Mouse (Mus musculus) granulocyte monocyte progenitor cell, adult 5-6 weeks (primary cell): ENCODE measurements at regions not wholly inside any gene's neighbourhood (a gene's known extent, or its start where the extent isn't known, plus 50 kb on each side); places are given as distances from the start of the nearest gene placed in this dataset.
A peak's percentile ranks its signal among the peaks of the same experiment; 100 is the strongest.

ENCODE experiments used
- ATAC-seq: replicated peaks from 2 replicates; pipeline ENCODE4 v1.8.0; 2016; ENCODE audit warnings: mild to moderate bottlenecking, moderate TSS enrichment, inconsistent platforms; ENCODE audit not compliant: poor library complexity, severe bottlenecking

- no peak for ATAC-seq
Observed at GRCm38 (mm10) chr9:94016747-94017487, 521.0 kb downstream of the 1190002N15Rik start.

DNA sequence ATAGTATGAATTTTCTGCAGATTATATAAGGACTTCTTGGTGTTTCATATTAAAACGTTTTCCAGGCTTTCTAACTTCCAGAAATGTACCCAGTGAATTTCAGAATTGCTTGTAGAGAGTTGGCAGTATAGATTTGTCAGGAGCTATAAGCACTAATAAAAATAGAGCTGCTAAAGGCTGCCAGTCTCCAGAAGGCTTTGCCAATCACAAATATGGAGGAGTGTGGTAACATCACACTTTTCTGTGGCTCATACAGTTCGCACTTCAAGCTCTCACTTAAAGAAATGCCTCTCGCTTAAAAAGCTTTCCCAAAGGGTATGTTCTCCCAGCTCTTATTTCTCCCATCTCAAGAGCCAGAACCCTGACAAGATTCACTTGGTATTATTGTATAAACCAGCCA lies 545.7 kb downstream of the 1190002N15Rik start:
- ATAC-seq: no peak

GRCm38 (mm10) chr9:93991141-93991540 lies 546.7 kb downstream of the 1190002N15Rik start:
- ATAC-seq: no peak

- no peak for ATAC-seq
Observed at GRCm38 (mm10) chr9:93981136-93981535, 556.7 kb downstream of the 1190002N15Rik start.

- ATAC-seq: no peak
Observed at GRCm38 (mm10) chr9:93969691-93970284, 568.1 kb downstream of the 1190002N15Rik start.

DNA sequence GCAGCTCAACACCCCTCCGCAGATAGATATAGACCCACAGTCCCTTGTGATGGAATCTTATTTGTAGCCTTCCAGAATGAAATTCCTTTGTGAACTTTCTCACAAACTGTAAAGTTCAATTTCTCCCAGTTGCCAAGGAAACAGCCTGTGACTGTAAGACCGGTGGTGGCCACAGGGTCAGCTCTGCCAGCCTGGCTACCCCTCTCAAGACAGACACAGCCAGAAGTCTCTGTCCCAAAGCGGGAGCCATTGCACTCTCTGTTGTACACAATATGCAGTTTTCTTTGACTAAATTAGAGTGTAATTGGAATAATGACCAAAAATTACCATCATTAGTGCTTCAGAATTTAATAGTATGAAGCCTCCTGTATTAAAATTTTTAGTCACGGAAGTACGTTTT lies 568.8 kb downstream of the 1190002N15Rik start:
- no peak for ATAC-seq

DNA sequence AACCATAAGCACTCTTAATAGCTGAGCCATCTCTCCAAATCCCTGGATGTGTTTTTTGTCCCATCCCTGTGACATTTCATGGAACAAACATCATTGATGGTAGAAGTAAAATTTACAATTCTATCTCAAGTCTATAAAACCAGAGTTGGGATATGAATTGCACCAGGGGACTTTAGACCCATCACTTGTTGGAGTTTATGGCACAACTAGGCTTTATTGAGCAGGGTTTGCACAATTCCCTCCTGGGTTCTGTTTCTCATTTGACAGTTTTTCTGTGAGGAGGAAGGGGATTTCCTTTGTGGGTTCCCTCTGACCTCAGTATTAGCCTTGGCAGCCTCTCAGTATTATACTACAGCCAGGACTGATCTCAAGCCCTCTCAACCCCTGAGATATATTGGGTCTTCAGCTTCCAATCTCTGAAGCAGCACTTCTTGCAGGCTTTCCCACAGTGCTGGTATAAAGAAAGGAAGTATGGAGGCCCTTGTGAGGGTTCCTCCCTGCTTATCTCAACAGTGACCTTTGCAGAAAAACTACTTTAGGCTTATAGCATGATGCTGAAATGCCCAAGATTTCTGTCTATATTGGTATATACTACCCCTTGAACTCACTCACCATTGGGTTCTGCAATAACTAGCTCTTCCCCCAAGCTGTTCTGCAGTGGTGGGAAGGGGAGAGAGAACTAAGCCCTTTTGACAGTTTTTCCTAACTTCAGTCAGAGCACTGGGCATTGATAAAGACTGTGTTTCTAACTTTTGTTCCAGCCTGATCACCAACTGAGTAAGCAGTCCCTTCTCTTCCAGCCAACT lies 582.4 kb downstream of the 1190002N15Rik start:
- ATAC-seq: peak; percentile 96

DNA sequence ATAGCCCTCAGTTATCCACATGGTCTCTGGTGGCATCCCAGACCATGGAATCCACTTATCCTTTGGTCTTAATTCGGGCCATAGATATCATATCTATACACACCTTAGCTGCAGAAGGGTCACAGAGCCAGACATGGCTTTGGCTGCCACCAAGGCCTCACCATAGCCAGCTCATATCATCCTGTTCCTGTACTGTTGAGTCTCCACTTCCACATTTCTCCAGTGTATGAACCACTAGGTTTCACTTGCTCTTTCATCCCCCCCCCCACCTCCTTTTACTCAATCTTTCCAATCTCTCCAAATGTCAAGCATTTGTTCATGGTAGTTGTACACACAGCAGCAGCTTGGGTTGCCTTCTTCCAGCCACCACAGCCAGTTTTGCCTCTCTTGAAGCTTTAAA lies 589.2 kb downstream of the 1190002N15Rik start:
- peak; percentile 100 for ATAC-seq

DNA sequence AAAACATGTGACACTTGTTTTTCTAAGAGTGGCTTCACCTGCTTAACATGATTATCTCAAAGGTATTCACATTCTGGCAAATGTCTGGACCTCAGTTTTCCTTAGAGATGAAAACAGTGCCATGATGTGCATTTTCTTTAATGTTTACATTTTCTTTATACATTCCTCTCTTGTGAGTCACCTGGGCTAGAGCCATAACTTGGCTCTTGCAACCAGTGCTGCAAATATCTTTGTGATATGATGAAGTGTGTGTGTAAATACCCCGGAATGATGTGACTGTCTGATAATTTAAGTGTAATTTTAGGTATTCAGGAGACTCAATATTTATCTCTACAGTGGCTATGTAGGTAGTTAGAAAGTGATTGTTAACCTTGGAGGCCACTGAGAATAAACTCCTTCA lies 590.8 kb downstream of the 1190002N15Rik start:
- ATAC-seq: no peak

DNA sequence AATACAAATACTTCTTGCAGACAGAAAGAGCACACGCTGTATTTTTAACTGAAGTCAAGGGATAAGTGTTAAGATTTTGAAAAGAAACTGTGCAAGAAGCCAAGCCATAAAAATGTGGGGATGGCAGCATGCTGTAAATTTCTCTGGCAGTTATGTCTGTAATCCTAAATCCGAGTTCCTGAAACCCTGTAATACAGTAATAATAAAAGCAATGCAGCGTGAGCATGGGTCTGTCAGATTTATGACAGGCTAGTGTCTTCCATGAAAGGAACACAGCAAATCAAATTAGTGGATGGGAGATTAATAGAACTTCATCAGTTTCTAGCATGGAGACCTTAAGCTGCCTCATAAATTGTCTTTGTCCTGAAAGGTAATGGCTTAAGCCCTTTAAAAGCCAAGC lies 597.7 kb downstream of the 1190002N15Rik start:
- no peak for ATAC-seq

- ATAC-seq: no peak
Observed at GRCm38 (mm10) chr9:93930684-93931083, 607.2 kb downstream of the 1190002N15Rik start.

- ATAC-seq: no peak
Observed at GRCm38 (mm10) chr9:93889256-93889655, 648.6 kb downstream of the 1190002N15Rik start.

DNA sequence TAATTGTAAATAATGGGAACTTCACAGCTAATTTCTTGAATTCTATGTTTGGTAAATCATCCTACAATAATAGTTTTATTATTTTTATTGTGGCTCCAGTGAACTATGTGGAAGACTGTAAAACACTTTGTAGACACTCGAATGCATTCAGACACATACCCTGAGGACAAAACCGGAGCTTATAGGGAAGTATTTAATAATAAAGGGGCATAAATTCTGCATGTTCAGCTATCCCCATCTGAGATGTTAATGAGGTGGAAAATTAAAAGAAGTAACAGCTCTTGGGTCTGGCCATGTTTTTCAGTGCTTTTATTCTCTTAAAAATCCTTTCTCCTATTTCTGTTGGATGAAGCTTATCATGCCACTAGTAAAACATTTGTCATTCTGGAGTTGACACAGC lies 657.8 kb downstream of the 1190002N15Rik start:
- no peak for ATAC-seq

DNA sequence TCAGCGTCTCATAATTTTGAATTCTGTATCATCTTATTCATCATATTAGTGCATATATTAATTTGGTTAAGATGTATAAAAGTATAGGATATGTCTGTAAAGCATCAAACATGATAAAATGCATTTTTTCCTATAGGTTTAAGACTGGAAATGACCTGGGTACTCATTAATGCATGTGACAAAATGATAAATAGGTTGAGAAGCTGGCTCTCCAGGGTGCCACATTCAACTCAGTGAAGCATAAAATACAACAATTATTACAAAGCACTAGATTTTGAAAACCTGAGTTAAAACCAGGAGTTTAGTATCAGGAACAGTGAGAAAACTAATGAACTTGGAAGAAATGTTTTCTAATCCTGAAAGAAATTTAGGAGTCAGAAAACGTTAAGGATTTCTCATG lies 658.3 kb downstream of the 1190002N15Rik start:
- ATAC-seq: no peak

- ATAC-seq: no peak
Observed at GRCm38 (mm10) chr9:93870778-93871177, 667.1 kb downstream of the 1190002N15Rik start.

DNA sequence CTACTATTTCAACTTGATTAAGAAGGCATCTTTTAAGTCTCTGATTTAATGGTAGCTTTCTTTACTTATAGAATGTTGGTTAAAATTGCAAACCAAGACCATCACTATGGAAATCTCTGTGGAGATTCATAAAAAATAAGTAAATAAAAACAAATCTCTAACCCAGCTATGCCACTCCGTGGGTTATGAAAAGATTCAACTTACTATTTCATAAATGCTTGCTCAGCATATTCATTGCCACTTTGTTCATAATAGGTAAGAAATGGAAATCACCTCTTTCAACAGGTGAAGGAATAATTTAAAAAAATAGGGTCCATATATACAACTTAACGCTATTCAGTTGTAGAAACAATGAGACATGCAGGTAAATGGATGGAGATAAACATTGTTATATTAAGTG lies 679.9 kb downstream of the 1190002N15Rik start:
- ATAC-seq: no peak

- no peak for ATAC-seq
Observed at GRCm38 (mm10) chr9:93846411-93846810, 691.5 kb downstream of the 1190002N15Rik start.

- ATAC-seq: no peak
Observed at GRCm38 (mm10) chr9:93843869-93844268, 694.0 kb downstream of the 1190002N15Rik start.
